Mouse (Mus musculus) myocyte (in vitro differentiated cells): Measurements from ENCODE around the gene Lenep. TPM values are rescaled to one million over a fixed set of nuclear protein-coding genes. Genes with fewer than 3 reads are reported as not detected.
A peak's percentile ranks its signal among the peaks of the same experiment; 100 is the strongest.
"Not testable (repeated sequence)": the region's sequence is repeated elsewhere in the genome, so short reads cannot be mapped to it uniquely, and the experiment has no call there.

ENCODE experiments used
- H3K27me3 ChIP-seq: one replicate; pipeline ENCODE4 v1.6.1; 2011; ENCODE audit not compliant: control insufficient read depth, insufficient read depth, insufficient read length
- H3K36me3 ChIP-seq: one replicate; pipeline ENCODE4 v1.6.1; 2011; ENCODE audit not compliant: control insufficient read depth, insufficient read depth
- H3K4me2 ChIP-seq: one replicate; pipeline ENCODE4 v1.6.1; 2011; ENCODE audit warnings: low read depth, control low read depth
- H3K4me3 ChIP-seq: one replicate; pipeline ENCODE4 v1.5.1; 2011; ENCODE audit warnings: mild to moderate bottlenecking, control low read depth, moderate library complexity
- H3K79me2 ChIP-seq: one replicate; pipeline ENCODE4 v1.6.1; 2011; ENCODE audit not compliant: control insufficient read depth, insufficient read depth
- H3ac ChIP-seq: one replicate; pipeline ENCODE4 v1.6.1; 2011; ENCODE audit not compliant: control insufficient read depth, insufficient read length
- CEBPB ChIP-seq: IDR thresholded peaks from 2 replicates; pipeline ENCODE4 v1.6.1; 2011; ENCODE audit warnings: mild to moderate bottlenecking, moderate library complexity; ENCODE audit not compliant: poor library complexity, insufficient read depth, severe bottlenecking
- E2F4 ChIP-seq: IDR thresholded peaks from one replicate; pipeline ENCODE4 v1.6.1; 2011; ENCODE audit warnings: mild to moderate bottlenecking, control low read depth, moderate library complexity; ENCODE audit not compliant: insufficient read depth
- MAX ChIP-seq: IDR thresholded peaks from one replicate; pipeline ENCODE4 v1.6.1; 2011; ENCODE audit warnings: low read depth, mild to moderate bottlenecking, control low read depth
- MYOD1 ChIP-seq, 3 experiments: IDR thresholded peaks; one replicate each; pipeline ENCODE4 v1.6.1; 2011; ENCODE audit warnings: control low read depth in 2 of 3, low read depth in 2 of 3, mild to moderate bottlenecking in 2 of 3, moderate library complexity in 1 of 3; ENCODE audit not compliant: insufficient read length in 2 of 3, control insufficient read depth in 1 of 3
- MYOG ChIP-seq, 3 experiments: IDR thresholded peaks; one replicate each; pipeline ENCODE4 v1.6.1; 2011; ENCODE audit warnings: control low read depth in 2 of 3, low read depth in 2 of 3, mild to moderate bottlenecking in 2 of 3; ENCODE audit not compliant: insufficient read length in 2 of 3, control insufficient read depth in 1 of 3, insufficient read depth in 1 of 3
- POLR2A ChIP-seq: IDR thresholded peaks from one replicate; pipeline ENCODE4 v1.6.1; 2011; ENCODE audit warnings: low read depth, mild to moderate bottlenecking, control low read depth, moderate library complexity; ENCODE audit not compliant: insufficient read length
- POLR2AphosphoS2 ChIP-seq: IDR thresholded peaks from one replicate; pipeline ENCODE4 v1.6.1; 2011; ENCODE audit warnings: low read depth, control low read depth; ENCODE audit not compliant: insufficient read length
- REST ChIP-seq: IDR thresholded peaks from one replicate; pipeline ENCODE4 v1.6.1; 2011; ENCODE audit warnings: mild to moderate bottlenecking, control low read depth, moderate library complexity; ENCODE audit not compliant: insufficient read depth, insufficient read length
- SRF ChIP-seq: IDR thresholded peaks from one replicate; pipeline ENCODE4 v1.6.1; 2011; ENCODE audit warnings: low read depth; ENCODE audit not compliant: control insufficient read depth, insufficient read length
- TCF12 ChIP-seq: IDR thresholded peaks from one replicate; pipeline ENCODE4 v1.6.1; 2011; ENCODE audit warnings: mild to moderate bottlenecking, control low read depth; ENCODE audit not compliant: poor library complexity, insufficient read depth, severe bottlenecking
- TCF3 ChIP-seq: IDR thresholded peaks from one replicate; pipeline ENCODE4 v1.6.1; 2011; ENCODE audit warnings: low read depth, control low read depth; ENCODE audit not compliant: insufficient read length
- USF1 ChIP-seq: IDR thresholded peaks from one replicate; pipeline ENCODE4 v1.6.1; 2011; ENCODE audit warnings: low read depth, mild to moderate bottlenecking, control low read depth, moderate library complexity
- polyA plus RNA-seq: library from polyadenylated mRNA; unstranded; fragments of >200 nt; fragmentation: generic; extraction: Trizol; gene quantifications from one replicate; pipeline ENCODE4 v1.2.1, GENCODE M21; 2012; ENCODE audit warnings: missing spikeins

The Lenep gene
- polyA plus RNA-seq, 1 experiment, result not detected

DNA sequence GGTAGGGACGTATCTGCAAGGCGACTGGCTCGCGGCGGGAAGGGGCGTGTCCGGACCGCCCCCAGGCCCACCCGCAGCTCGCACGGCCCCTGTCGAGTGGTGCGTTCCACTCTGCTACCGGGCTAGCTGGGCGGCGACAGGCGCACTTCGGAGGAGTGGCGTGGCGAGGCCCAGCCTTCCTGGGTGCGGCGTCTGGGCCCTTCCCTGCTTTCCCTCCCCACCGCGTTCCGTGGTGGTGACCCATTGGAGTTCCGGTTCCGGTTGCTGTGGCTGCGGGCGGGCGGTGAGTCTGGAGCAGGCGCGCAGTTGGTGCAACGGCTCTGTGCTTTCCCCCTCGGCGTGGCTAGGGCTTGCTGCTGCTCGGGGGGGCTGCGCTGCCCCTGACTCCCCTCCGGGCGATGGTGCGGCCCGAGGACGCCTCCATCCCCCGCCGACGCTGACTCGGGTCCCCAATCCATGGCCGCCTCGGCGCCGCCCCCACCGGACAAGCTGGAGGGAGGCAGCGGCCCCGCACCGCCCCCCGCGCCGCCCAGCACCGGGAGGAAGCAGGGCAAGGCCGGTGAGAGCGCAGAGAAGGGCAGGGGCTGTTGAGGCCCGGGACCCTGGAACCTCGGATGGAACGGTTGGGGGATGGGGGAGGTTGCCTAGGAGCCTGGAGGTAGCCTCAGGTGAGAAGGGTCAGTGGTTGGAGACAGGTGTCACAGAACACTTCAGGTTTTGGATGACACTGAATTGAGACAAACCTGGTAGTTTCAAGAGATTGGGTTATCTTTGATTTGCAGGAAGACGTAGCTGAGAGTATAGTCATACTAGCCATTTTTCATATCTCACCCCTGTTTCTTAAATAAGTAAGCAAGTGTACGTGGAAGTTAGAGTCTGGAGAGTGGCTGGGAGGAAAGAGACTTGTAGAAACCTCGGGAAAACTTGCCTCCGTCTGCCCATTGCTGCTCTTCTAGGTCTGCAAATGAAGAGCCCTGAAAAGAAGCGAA lies 27.9 kb upstream of the Lenep start, which contains the start of gene Pygo2:
TSS of gene Pygo2 (plus strand) at position 44 of the 989 bp plus-strand sequence.
- Histone ChIP-seq H3K36me3 (peaks cover 15% of the 10 kb centered on the region), H3ac (peak within 1 kb of the TSS; percentile 24)

DNA sequence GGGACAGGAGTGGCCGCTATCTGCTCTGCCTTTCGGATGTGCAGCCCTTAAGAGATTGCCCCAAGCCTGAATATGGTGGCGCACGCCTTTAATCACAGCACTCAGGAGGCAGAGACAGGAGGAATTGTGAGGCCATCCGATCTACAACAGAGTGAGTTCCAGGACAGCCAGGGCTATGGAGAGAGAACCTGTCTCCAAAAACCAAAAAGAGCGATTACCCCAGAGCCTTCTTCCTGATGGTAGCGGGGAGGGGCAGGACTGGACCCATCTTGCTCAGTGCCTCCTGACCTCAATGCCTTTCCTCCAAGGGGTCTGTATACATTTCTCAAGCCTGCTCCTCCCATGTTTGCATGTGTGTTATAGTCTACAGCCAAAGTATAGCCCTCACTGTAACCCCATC lies 26.4 kb upstream of the Lenep start:
- Histone ChIP-seq H3K36me3 (peaks cover 22% of the 10 kb centered on the region), H3K79me2 (peaks cover 31% of the 10 kb centered on the region)
- not testable (repeated sequence) for H3ac ChIP-seq, H3K27me3 ChIP-seq, H3K4me2 ChIP-seq, H3K4me3 ChIP-seq

More for the DNA sequence above, 27.9 kb upstream of the Lenep start, which contains the start of gene Pygo2:
- peak within 1 kb of the TSS; percentile 95 for H3K4me2 ChIP-seq
- H3K27me3 ChIP-seq, result no peaks in the 10 kb centered on the region
- peak within 1 kb of the TSS; percentile 76 for H3K4me3 ChIP-seq
- H3K79me2 ChIP-seq, result peaks cover 31% of the 10 kb centered on the region
- TF ChIP-seq E2F4, result no peak
- TF ChIP-seq POLR2AphosphoS2, result peak; percentile 99
- peak in 1 of 3 experiments; percentile 1 for TF ChIP-seq MYOD1 (IDR thresholded peaks at IDR 0.05; ENCODE audit: control insufficient read depth in 1 of 3, insufficient read length in 2 of 3, low read depth in 2 of 3)
- no peak for TF ChIP-seq TCF12
- peak; percentile 63 for TF ChIP-seq SRF
- TF ChIP-seq MYOG (IDR thresholded peaks at IDR 0.05; ENCODE audit: control insufficient read depth in 1 of 3, insufficient read depth in 1 of 3, insufficient read length in 2 of 3, low read depth in 2 of 3), result peak in 1 of 3 experiments; percentile 16
- TF ChIP-seq POLR2A, result peak; percentile 83
- no peak for TF ChIP-seq CEBPB
- TF ChIP-seq MAX, result no peak
- TF ChIP-seq USF1, result no peak
- no peak for TF ChIP-seq TCF3
- peak; percentile 13 for TF ChIP-seq REST

- Histone ChIP-seq H3K79me2 (peaks cover 27% of the 10 kb centered on the region), H3K27me3 (no peaks in the 10 kb centered on the region), H3ac (no peak overlapping the region), H3K36me3 (peaks cover 19% of the 10 kb centered on the region), H3K4me3 (no peak overlapping the region), H3K4me2 (no peak overlapping the region)
- no peak for TF ChIP-seq TCF3
Observed at GRCm38 (mm10) chr3:89425876-89426275, 23.3 kb upstream of the Lenep start.

GRCm38 (mm10) chr3:89425141-89425525 lies 22.5 kb upstream of the Lenep start:
- peaks cover 19% of the 10 kb centered on the region for H3K36me3 ChIP-seq
- H3ac ChIP-seq, result no peak overlapping the region
- no peak for TF ChIP-seq CEBPB
- TF ChIP-seq E2F4, result no peak
- no peak for TF ChIP-seq TCF12
- no peak for TF ChIP-seq MYOG (IDR thresholded peaks at IDR 0.05; ENCODE audit: control insufficient read depth in 1 of 3, insufficient read depth in 1 of 3, insufficient read length in 2 of 3, low read depth in 2 of 3)
- no peak for TF ChIP-seq POLR2AphosphoS2
- TF ChIP-seq TCF3, result no peak
- TF ChIP-seq MAX, result no peak
- no peak for TF ChIP-seq SRF
- TF ChIP-seq REST, result no peak
- no peak for TF ChIP-seq USF1
- TF ChIP-seq MYOD1 (IDR thresholded peaks at IDR 0.05; ENCODE audit: control insufficient read depth in 1 of 3, insufficient read length in 2 of 3, low read depth in 2 of 3), result no peak
- no peak for TF ChIP-seq POLR2A
- no peak overlapping the region for H3K4me2 ChIP-seq
- no peak overlapping the region for H3K4me3 ChIP-seq
- peaks cover 30% of the 10 kb centered on the region for H3K79me2 ChIP-seq
- H3K27me3 ChIP-seq, result no peaks in the 10 kb centered on the region

GRCm38 (mm10) chr3:89424416-89425140 lies 22.0 kb upstream of the Lenep start:
- peaks cover 35% of the 10 kb centered on the region for H3K79me2 ChIP-seq
- no peak overlapping the region for H3K4me3 ChIP-seq
- H3K27me3 ChIP-seq, result no peaks in the 10 kb centered on the region
- no peak overlapping the region for H3ac ChIP-seq
- peaks cover 19% of the 10 kb centered on the region for H3K36me3 ChIP-seq
- peak; percentile 3; the same call in 1 of the 2 replicates for TF ChIP-seq CEBPB
- no peak for TF ChIP-seq USF1
- TF ChIP-seq MYOG (IDR thresholded peaks at IDR 0.05; ENCODE audit: control insufficient read depth in 1 of 3, insufficient read depth in 1 of 3, insufficient read length in 2 of 3, low read depth in 2 of 3), result peak in 1 of 3 experiments; percentile 4
- H3K4me2 ChIP-seq, result no peak overlapping the region
